Mouse (Mus musculus) spleen, adult 2 months (tissue): ENCODE data around the gene Ipmk. TPM values are rescaled to one million over a fixed set of nuclear protein-coding genes. Genes with fewer than 3 reads are reported as not detected.
"Not testable (repeated sequence)": the region's sequence is repeated elsewhere in the genome, so short reads cannot be mapped to it uniquely, and the experiment has no call there.

ENCODE experiments used
- DNase-seq, 2 experiments: peaks; one replicate each; pipeline versions ENCODE4 v3.0.0 to v3.0.0-alpha.2; 2012 to 2021; ENCODE audit warnings: low spot score in 2 of 2, low read depth in 1 of 2
- H3K27ac ChIP-seq: fragments of 200-500 bp; 2 replicates; pipeline ENCODE4 v1.5.1; 2012; ENCODE audit warnings: low read length, inconsistent platforms; ENCODE audit not compliant: insufficient read depth
- H3K27me3 ChIP-seq: fragments of 200-500 bp; 2 replicates; pipeline ENCODE4 v1.6.1; 2012; ENCODE audit warnings: mild to moderate bottlenecking, moderate library complexity, low read length, inconsistent platforms; ENCODE audit not compliant: control insufficient read depth, insufficient read depth
- H3K36me3 ChIP-seq: fragments of 200-500 bp; 2 replicates; pipeline ENCODE4 v1.6.1; 2012; ENCODE audit warnings: mild to moderate bottlenecking, low read length, inconsistent platforms; ENCODE audit not compliant: control insufficient read depth, insufficient read depth
- H3K4me1 ChIP-seq: fragments of 200-500 bp; 2 replicates; pipeline ENCODE4 v1.6.1; 2011; ENCODE audit warnings: inconsistent platforms; ENCODE audit not compliant: control insufficient read depth, insufficient read depth, insufficient read length
- H3K4me3 ChIP-seq: fragments of 200-500 bp; 2 replicates; pipeline ENCODE4 v1.5.1; 2011; ENCODE audit warnings: mild to moderate bottlenecking, inconsistent platforms; ENCODE audit not compliant: insufficient read depth, insufficient read length; ENCODE audit errors: extremely low read depth
- CTCF ChIP-seq: fragments of 200-500 bp; IDR thresholded peaks from 2 replicates; pipeline ENCODE4 v1.5.1; 2011; ENCODE audit warnings: mild to moderate bottlenecking, inconsistent platforms; ENCODE audit not compliant: insufficient read depth, insufficient read length, insufficient replicate concordance; ENCODE audit errors: extremely low read depth
- POLR2A ChIP-seq: fragments of 200-500 bp; IDR thresholded peaks from 2 replicates; pipeline ENCODE4 v1.6.1; 2011; ENCODE audit warnings: low read depth, low read length, inconsistent platforms
- WGBS: fragments of 180-500 bp; shearing (Covaris S2); methylation state at CpG from one replicate; pipeline ENCODE4 v1.1.7; 2018; 5-methylcytosine and 5-hydroxymethylcytosine counted together
- polyA plus RNA-seq: library from polyadenylated mRNA; depleted of rRNA; stranded (reverse); fragments of >200 nt; gene quantifications from 2 replicates; pipeline ENCODE4 v1.2.3, GENCODE M21; 2012

Gene Ipmk
- polyA plus RNA-seq, 1 experiment = 4.5 TPM

- Histone ChIP-seq H3K4me3 (no peak overlapping the region), H3K4me1 (no peaks in the 10 kb centered on the region), H3K36me3 (peaks cover 18% of the 10 kb centered on the region), H3K27ac (no peak overlapping the region), H3K27me3 (no peaks in the 10 kb centered on the region)
- TF ChIP-seq CTCF (no peak), POLR2A (no peak)
- 96% methylated on average over 29 of the region's 29 CpGs for whole genome bisulfite sequencing
- no peak for DNase-seq
Observed at GRCm38 (mm10) chr10:71381471-71382033, 34.0 kb downstream of the Ipmk start.

GRCm38 (mm10) chr10:71382109-71382508 lies 34.5 kb downstream of the Ipmk start:
- DNase-seq = no peak
- Histone ChIP-seq H3K27me3 (no peaks in the 10 kb centered on the region), H3K36me3 (peaks cover 13% of the 10 kb centered on the region), H3K27ac (no peak overlapping the region), H3K4me3 (no peak overlapping the region), H3K4me1 (no peaks in the 10 kb centered on the region)
- 87% methylated on average over 7 of the region's 7 CpGs for WGBS
- TF ChIP-seq CTCF (no peak), POLR2A (no peak)

- TF ChIP-seq CTCF (no peak), POLR2A (no peak)
- H3K36me3 ChIP-seq = peaks cover 12% of the 10 kb centered on the region
- no peak overlapping the region for H3K27ac ChIP-seq
- no peaks in the 10 kb centered on the region for H3K4me1 ChIP-seq
- no peak overlapping the region for H3K4me3 ChIP-seq
- WGBS = 63% methylated on average over 8 of the region's 8 CpGs
- DNase-seq = no peak
- H3K27me3 ChIP-seq = no peaks in the 10 kb centered on the region
Observed at GRCm38 (mm10) chr10:71382858-71383551, 35.4 kb downstream of the Ipmk start.

- WGBS = 52% methylated on average over 6 of the region's 6 CpGs
- H3K27me3 ChIP-seq, H3K4me3 ChIP-seq, H3K27ac ChIP-seq, H3K4me1 ChIP-seq, DNase-seq: not testable (repeated sequence)
- peaks cover 11% of the 10 kb centered on the region for H3K36me3 ChIP-seq
Observed at GRCm38 (mm10) chr10:71383552-71383924, 36.0 kb downstream of the Ipmk start.

GRCm38 (mm10) chr10:71384159-71385044 lies 36.8 kb downstream of the Ipmk start:
- peaks cover 9% of the 10 kb centered on the region for H3K36me3 ChIP-seq
- DNase-seq = no peak
- 72% methylated on average over 19 of the region's 19 CpGs for WGBS
- H3K4me3 ChIP-seq = no peak overlapping the region
- TF ChIP-seq CTCF = no peak
- no peak for TF ChIP-seq POLR2A
- H3K27ac ChIP-seq = no peak overlapping the region
- no peaks in the 10 kb centered on the region for H3K27me3 ChIP-seq
- no peaks in the 10 kb centered on the region for H3K4me1 ChIP-seq

- DNase-seq = no peak
- no peak for TF ChIP-seq CTCF
- TF ChIP-seq POLR2A = no peak
- Histone ChIP-seq H3K27ac (no peak overlapping the region), H3K27me3 (no peaks in the 10 kb centered on the region), H3K4me1 (no peaks in the 10 kb centered on the region), H3K4me3 (no peak overlapping the region), H3K36me3 (no peaks in the 10 kb centered on the region)
- 93% methylated on average over 5 of the region's 5 CpGs for WGBS
Observed at GRCm38 (mm10) chr10:71389311-71389710, 41.7 kb downstream of the Ipmk start.
